Mouse (Mus musculus) megakaryocyte, embryonic 14.5 days (primary cell): ENCODE data around the gene Parp4.

Experiments
- FLI1 ChIP-seq: IDR thresholded peaks from 2 replicates; pipeline ENCODE4 v1.6.1; 2012; ENCODE audit warnings: low read length, inconsistent platforms, mixed read lengths
- GATA1 ChIP-seq: IDR thresholded peaks from 3 replicates; pipeline ENCODE4 v1.6.1; 2012; ENCODE audit warnings: mixed read lengths, low read length, inconsistent platforms, borderline replicate concordance

GRCm38 (mm10) chr14:56544946-56545345 is 30.5 kb upstream of the Parp4 start:
- TF ChIP-seq GATA1 (no peak), FLI1 (no peak)
